Mouse (Mus musculus) gastrocnemius, postnatal 4 days (tissue): ENCODE measurements at regions not wholly inside any gene's neighbourhood (a gene's known extent, or its start where the extent isn't known, plus 50 kb on each side); places are given as distances from the start of the nearest gene placed in this dataset. TPM values are rescaled to one million over a fixed set of nuclear protein-coding genes. Genes with fewer than 3 reads are reported as not detected.
A peak's percentile ranks its signal among the peaks of the same experiment; 100 is the strongest.

Experiments
- DNase-seq, 2 experiments: peaks; one replicate each; pipeline ENCODE4 v3.0.0; 2021 to 2022; ENCODE audit warnings: low spot score in 2 of 2, mixed read lengths in 2 of 2
- microRNA-seq: library from miRNA; unstranded; fragments of <30 nt; microRNA quantifications from one replicate; pipeline ENCODE4 v1.2.0, GENCODE M21; 2021

GRCm38 (mm10) chr11:64899587-64900278, 79.1 kb upstream of the Elac2 start:
- DNase-seq = no peak

- peak in 1 of 2 experiments; percentile 41 for DNase-seq
These were observed 62.1 kb upstream of the Elac2 start for GRCm38 (mm10) chr11:64916783-64917182.

GRCm38 (mm10) chr11:64917301-64917700, 61.5 kb upstream of the Elac2 start:
- DNase-seq = no peak

GRCm38 (mm10) chr11:64924989-64925388, 53.8 kb upstream of the Elac2 start:
- no peak for DNase-seq

GRCm38 (mm10) chr11:64925970-64926369, 52.9 kb upstream of the Elac2 start:
- no peak for DNase-seq

Small RNAs in the stretch of these regions (microRNA-seq; reads per million reads assigned to microRNA genes)
- not detected for gene Gm24275
